Mouse (Mus musculus): ENCODE data around the gene 1700020L24Rik.

GRCm38 (mm10) chr11:83445001-83445400, 7.5 kb downstream of the 1700020L24Rik start:
- no peak for TF ChIP-seq POLR2A (IDR thresholded peaks at IDR 0.05; ENCODE audit: extremely low read depth, insufficient read depth, low read length)
- no peak for TF ChIP-seq CTCF (IDR thresholded peaks at IDR 0.05; ENCODE audit: extremely low read depth, insufficient read depth, low read length)
